8 mouse cellular contexts compared by ENCODE assay signal in the genomic region with DNA sequence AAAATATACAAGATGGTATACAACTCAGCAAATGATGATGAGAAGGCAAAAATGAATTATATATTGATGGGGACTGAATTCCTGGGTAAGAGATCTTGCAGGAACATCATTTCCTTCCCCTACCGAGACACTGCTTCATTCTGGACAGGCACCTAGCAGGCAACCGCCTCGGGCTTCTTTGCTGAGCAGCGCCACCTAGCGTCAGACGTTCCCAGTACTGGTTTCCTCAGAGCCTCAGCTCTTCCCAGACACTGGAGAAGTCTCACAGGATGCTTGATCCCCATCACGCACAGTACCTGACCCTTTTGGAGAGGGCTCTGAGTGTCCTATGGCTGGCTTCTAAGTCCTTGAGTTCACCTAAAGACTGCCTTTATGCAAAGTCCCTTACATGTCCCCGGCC.
A peak's percentile ranks its signal among the peaks of the same experiment; 100 is the strongest.
DNase-seq lines count a peak whose midpoint lies in the region; ATAC-seq lines count a peak whose summit lies in the region.

No protein-coding gene starts in this region.

- ATAC-seq in inflammation-experienced regulatory T-cells, adult 6 months: peak; percentile 65

- peak; percentile 73 to 91 for DNase-seq in adrenal gland, adult (ENCODE audit: inconsistent age in 2 of 2, low spot score in 1 of 2)
- peak; percentile 91 to 97 for DNase-seq in cerebellum, postnatal 14 days
- peak; percentile 70 for DNase-seq in gastrocnemius, adult 18-20 months (ENCODE audit: low spot score)
- DNase-seq in left cerebral cortex, adult 18-20 months (ENCODE audit: low spot score in 2 of 2): peak; percentile 88 to 95
- peak; percentile 85 for DNase-seq in mesoderm, embryonic 11.5 days (ENCODE audit: low read depth, low spot score)
- DNase-seq in right cerebral cortex, postnatal 14 days: peak; percentile 96
- peak; percentile 49 for DNase-seq in yolk sac, embryonic 10.5 days (ENCODE audit: low spot score)

Comparison
In these comparisons a context has a peak if more than half of its experiments do, and no peak if none do; other contexts are left out.
1. Peak in every context shown above with its lines: DNase-seq and ATAC-seq.